In genomic region chr11:8569232-8570028, GRCm38 (mm10) we compare ENCODE assay signal across 8 mouse cellular contexts.
DNase-seq lines count a peak whose midpoint lies in the region; ATAC-seq and TF ChIP-seq lines count a peak whose summit lies in the region.

No protein-coding gene starts in this region.

- no peaks in the 10 kb centered on the region for H3K27me3 ChIP-seq in embryonic facial prominence, embryonic 14.5 days (replicated peaks; ENCODE audit: control insufficient read depth, insufficient read depth, low read length)
- no peaks in the 10 kb centered on the region for H3K27me3 ChIP-seq in kidney, postnatal 0 days (ENCODE audit: insufficient read depth, low read length)
- no peaks in the 10 kb centered on the region for H3K27me3 ChIP-seq in neural tube, embryonic 14.5 days (ENCODE audit: control insufficient read depth, insufficient read depth, low read length)

- peaks cover 11% of the 10 kb centered on the region; the same call in 1 of the 2 replicates for H3K4me1 ChIP-seq in embryonic facial prominence, embryonic 14.5 days (ENCODE audit: control insufficient read depth, insufficient read depth, low read length)
- H3K4me1 ChIP-seq in kidney, postnatal 0 days (replicated peaks; ENCODE audit: insufficient read depth, low read length): peaks cover 25% of the 10 kb centered on the region; the same call in 1 of the 2 replicates
- peaks cover 7% of the 10 kb centered on the region; the same call in 1 of the 2 replicates for H3K4me1 ChIP-seq in neural tube, embryonic 14.5 days (ENCODE audit: control insufficient read depth, insufficient read depth, low read length)

- WGBS in embryonic facial prominence, embryonic 14.5 days: 21% methylated on average over 7 of the region's 7 CpGs
- 15% methylated on average over 7 of the region's 7 CpGs for WGBS in kidney, postnatal 0 days
- WGBS in neural tube, embryonic 14.5 days: 14% methylated on average over 7 of the region's 7 CpGs

- DNase-seq in lung, adult 18-20 months: peak; percentile 58 to 78
- no peak for DNase-seq in lung, postnatal 4 days
- peak; percentile 70 for DNase-seq in embryonic facial prominence, embryonic 14.5 days (ENCODE audit: low spot score)
- peak; percentile 73 for DNase-seq in kidney, postnatal 0 days (ENCODE audit: low spot score)
- no peak for DNase-seq in urinary bladder, postnatal 36 days (ENCODE audit: low spot score in 2 of 2)
- no peak for DNase-seq in frontal cortex, postnatal 25 days (ENCODE audit: low spot score in 2 of 2)
- no peak for DNase-seq in adrenal gland, postnatal 14 days

- ATAC-seq in embryonic facial prominence, embryonic 14.5 days (ENCODE audit: low read depth): peak; percentile 42
- peak; percentile 77 for ATAC-seq in kidney, postnatal 0 days (replicated peaks; ENCODE audit: low FRiP score, low read depth)
- peak; percentile 42; the same call in 1 of the 2 replicates for ATAC-seq in neural tube, embryonic 14.5 days (ENCODE audit: low read depth)

- peak; percentile 27; the same call in 1 of the 2 replicates for TF ChIP-seq CTCF in kidney, postnatal 0 days (IDR thresholded peaks at IDR 0.05; ENCODE audit: low read depth)

- no peak overlapping the region for H3K4me3 ChIP-seq in embryonic facial prominence, embryonic 14.5 days (ENCODE audit: low read depth, low read length)
- no peak overlapping the region for H3K4me3 ChIP-seq in kidney, postnatal 0 days (replicated peaks; ENCODE audit: low read depth, low read length)
- H3K4me3 ChIP-seq in neural tube, embryonic 14.5 days (ENCODE audit: low read depth, low read length): no peak overlapping the region

- 0 out of 2 replicates have a peak overlapping the region, but pooled peaks have one; percentile 11 for H3K27ac ChIP-seq in embryonic facial prominence, embryonic 14.5 days (replicated peaks; ENCODE audit: low read depth, low read length)
- peak overlapping the region; percentile 76 for H3K27ac ChIP-seq in kidney, postnatal 0 days
- no peak overlapping the region for H3K27ac ChIP-seq in neural tube, embryonic 14.5 days (ENCODE audit: low read depth, low read length)

- no peak overlapping the region for H3K9ac ChIP-seq in embryonic facial prominence, embryonic 14.5 days (ENCODE audit: low read depth, low read length)
- no peak overlapping the region for H3K9ac ChIP-seq in kidney, postnatal 0 days (ENCODE audit: low read depth, low read length)
- no peak overlapping the region for H3K9ac ChIP-seq in neural tube, embryonic 14.5 days (replicated peaks; ENCODE audit: low read depth, low read length)

- no peaks in the 10 kb centered on the region for H3K9me3 ChIP-seq in embryonic facial prominence, embryonic 14.5 days (ENCODE audit: control insufficient read depth, low read length)
- H3K9me3 ChIP-seq in kidney, postnatal 0 days (replicated peaks; ENCODE audit: low read length): no peaks in the 10 kb centered on the region
- no peaks in the 10 kb centered on the region for H3K9me3 ChIP-seq in neural tube, embryonic 14.5 days (ENCODE audit: control insufficient read depth, low read length)

- no peak overlapping the region for H3K4me2 ChIP-seq in embryonic facial prominence, embryonic 14.5 days (ENCODE audit: low read depth, low read length)
- H3K4me2 ChIP-seq in kidney, postnatal 0 days (ENCODE audit: low read length): no peak overlapping the region
- H3K4me2 ChIP-seq in neural tube, embryonic 14.5 days (ENCODE audit: low read depth, low read length): no peak overlapping the region

- peaks cover 19% of the 10 kb centered on the region; the same call in 1 of the 2 replicates for H3K36me3 ChIP-seq in embryonic facial prominence, embryonic 14.5 days (ENCODE audit: control insufficient read depth, insufficient read depth, low read length)
- H3K36me3 ChIP-seq in kidney, postnatal 0 days (ENCODE audit: insufficient read depth, low read length): 0 out of 2 replicates have a peak, but pooled peaks cover 3% of the 10 kb centered on the region
- H3K36me3 ChIP-seq in neural tube, embryonic 14.5 days (ENCODE audit: control insufficient read depth, insufficient read depth, low read length): no peaks in the 10 kb centered on the region

Comparison
In these comparisons a context has a peak if more than half of its experiments do, and no peak if none do; other contexts are left out.
1. DNase-seq: peak in lung, adult 18-20 months (2 of 2), embryonic facial prominence, embryonic 14.5 days (single experiment) and kidney, postnatal 0 days (single experiment); none in lung, postnatal 4 days (0 of 2), urinary bladder, postnatal 36 days (0 of 2), frontal cortex, postnatal 25 days (0 of 2) and adrenal gland, postnatal 14 days (single experiment).
2. Peak in every context shown above with its lines, with median percentiles within 50 percentile points of each other: ATAC-seq.